Mouse (Mus musculus): ENCODE measurements at regions not wholly inside any gene's neighbourhood (a gene's known extent, or its start where the extent isn't known, plus 50 kb on each side); places are given as distances from the start of the nearest gene placed in this dataset.

- TF ChIP-seq CTCF (IDR thresholded peaks at IDR 0.05), result no peak
- no peak for TF ChIP-seq EP300 (IDR thresholded peaks at IDR 0.05; ENCODE audit: insufficient read depth, low read depth, low read length)
Measured at GRCm38 (mm10) chrX:99275536-99275935, 139.6 kb downstream of the Efnb1 start.

All from heart, adult 2 months (tissue).